ENCODE assay signal across 27 mouse cellular contexts in genomic region chr8:48542141-48542540, GRCm38 (mm10).
DNase-seq lines count a peak whose midpoint lies in the region; ATAC-seq and TF ChIP-seq lines count a peak whose summit lies in the region.
"Had no signal": no experiment of that assay in that cellular context is flagged by ENCODE, and none has a peak within 500 bp of the region (broad histone marks: within the 10 kb centered on the region; RNA-seq: fewer than 3 reads in every experiment).

No protein-coding gene starts in this region.

- DNase-seq in liver, adult 2 months (ENCODE audit: extremely low read depth, low read depth, low spot score), result peak; percentile 48
- DNase-seq in adrenal gland, postnatal 25 days, result peak; percentile 14
- DNase-seq in testis, postnatal 14 days (ENCODE audit: low spot score), result peak; percentile 40
- no peak for DNase-seq in right cerebral cortex, adult 18-20 months
- DNase-seq: cerebellum, adult 8-10 months; gastrocnemius, postnatal 10 days; heart, postnatal 10 days; kidney, adult 8-10 months; kidney, postnatal 4 days; liver; right cerebral cortex, postnatal 25 days; thymus, adult 2 months; thymus, postnatal 36 days had no signal

- H3K9me3 ChIP-seq in hindbrain, embryonic 13.5 days, result no peaks in the 10 kb centered on the region
- no peaks in the 10 kb centered on the region for H3K9me3 ChIP-seq in hindbrain, embryonic 12.5 days (replicated peaks)
- H3K9me3 ChIP-seq in liver, embryonic 12.5 days (replicated peaks), result no peaks in the 10 kb centered on the region
- H3K9me3 ChIP-seq: embryonic facial prominence, embryonic 13.5 days; heart, embryonic 13.5 days; lung, embryonic 15.5 days; neural tube, embryonic 12.5 days; stomach, embryonic 15.5 days had no signal

- H3K27me3 ChIP-seq in hindbrain, embryonic 13.5 days, result no peaks in the 10 kb centered on the region
- H3K27me3 ChIP-seq in hindbrain, embryonic 12.5 days, result no peaks in the 10 kb centered on the region
- no peaks in the 10 kb centered on the region for H3K27me3 ChIP-seq in liver, adult 2 months (ENCODE audit: control insufficient read depth, insufficient read depth, low read length)
- no peaks in the 10 kb centered on the region for H3K27me3 ChIP-seq in liver, embryonic 12.5 days (replicated peaks)
- H3K27me3 ChIP-seq: embryonic facial prominence, embryonic 13.5 days; heart, embryonic 13.5 days; lung, embryonic 15.5 days; neural tube, embryonic 12.5 days; stomach, embryonic 15.5 days had no signal

- H3K4me2 ChIP-seq in hindbrain, embryonic 13.5 days, result no peak overlapping the region
- no peak overlapping the region for H3K4me2 ChIP-seq in hindbrain, embryonic 12.5 days (replicated peaks)
- H3K4me2 ChIP-seq in liver, embryonic 12.5 days, result no peak overlapping the region
- H3K4me2 ChIP-seq: embryonic facial prominence, embryonic 13.5 days; heart, embryonic 13.5 days; lung, embryonic 15.5 days; neural tube, embryonic 12.5 days; stomach, embryonic 15.5 days had no signal

- no peak for TF ChIP-seq POLR2A in liver, adult 2 months (IDR thresholded peaks at IDR 0.05; ENCODE audit: extremely low read depth, insufficient read depth, low read length)

- no peak overlapping the region for H3K9ac ChIP-seq in hindbrain, embryonic 13.5 days
- no peak overlapping the region for H3K9ac ChIP-seq in hindbrain, embryonic 12.5 days
- no peak overlapping the region for H3K9ac ChIP-seq in liver, adult 2 months (ENCODE audit: low read depth, low read length)
- H3K9ac ChIP-seq in liver, embryonic 12.5 days, result no peak overlapping the region
- H3K9ac ChIP-seq: embryonic facial prominence, embryonic 13.5 days; heart, embryonic 13.5 days; lung, embryonic 15.5 days; neural tube, embryonic 12.5 days; stomach, embryonic 15.5 days had no signal

- H3K4me3 ChIP-seq in hindbrain, embryonic 13.5 days, result no peak overlapping the region
- no peak overlapping the region for H3K4me3 ChIP-seq in hindbrain, embryonic 12.5 days
- H3K4me3 ChIP-seq in liver, adult 2 months (ENCODE audit: insufficient read depth, low read depth, low read length), result no peak overlapping the region
- no peak overlapping the region for H3K4me3 ChIP-seq in liver, embryonic 12.5 days
- H3K4me3 ChIP-seq: embryonic facial prominence, embryonic 13.5 days; erythroblast, embryonic 14.5 days; heart, embryonic 13.5 days; lung, embryonic 15.5 days; midbrain, embryonic 10.5 days; neural tube, embryonic 12.5 days; stomach, embryonic 15.5 days had no signal

- 65% methylated on average over 17 of the region's 17 CpGs for WGBS in hindbrain, embryonic 13.5 days
- 75% methylated on average over 17 of the region's 17 CpGs for WGBS in hindbrain, embryonic 12.5 days
- WGBS in liver, adult 2 months, result 84% methylated on average over 17 of the region's 17 CpGs
- 86% methylated on average over 17 of the region's 17 CpGs for WGBS in liver, embryonic 12.5 days (ENCODE audit: insufficient replicate concordance)

- H3K36me3 ChIP-seq in hindbrain, embryonic 13.5 days, result no peaks in the 10 kb centered on the region
- H3K36me3 ChIP-seq in hindbrain, embryonic 12.5 days, result no peaks in the 10 kb centered on the region
- no peaks in the 10 kb centered on the region for H3K36me3 ChIP-seq in liver, adult 2 months (ENCODE audit: control insufficient read depth, insufficient read depth, low read length)
- no peaks in the 10 kb centered on the region for H3K36me3 ChIP-seq in liver, embryonic 12.5 days
- H3K36me3 ChIP-seq: heart, embryonic 13.5 days; lung, embryonic 15.5 days; neural tube, embryonic 12.5 days; stomach, embryonic 15.5 days had no signal

- peaks cover 24% of the 10 kb centered on the region for H3K4me1 ChIP-seq in hindbrain, embryonic 13.5 days (replicated peaks)
- peaks cover 10% of the 10 kb centered on the region; the same call in 1 of the 2 replicates for H3K4me1 ChIP-seq in hindbrain, embryonic 12.5 days
- H3K4me1 ChIP-seq in liver, adult 2 months (ENCODE audit: control insufficient read depth, insufficient read depth, low read length), result peaks cover 11% of the 10 kb centered on the region
- no peaks in the 10 kb centered on the region for H3K4me1 ChIP-seq in liver, embryonic 12.5 days
- H3K4me1 ChIP-seq: lung, embryonic 15.5 days; stomach, embryonic 15.5 days had no signal

- H3K27ac ChIP-seq in hindbrain, embryonic 13.5 days, result 0 out of 2 replicates have a peak overlapping the region, but pooled peaks have one; percentile 10
- no peak overlapping the region for H3K27ac ChIP-seq in hindbrain, embryonic 12.5 days
- no peak overlapping the region for H3K27ac ChIP-seq in liver, adult 2 months (replicated peaks; ENCODE audit: insufficient read depth, low read depth, low read length)
- H3K27ac ChIP-seq in liver, embryonic 12.5 days, result no peak overlapping the region
- H3K27ac ChIP-seq: embryonic facial prominence, embryonic 13.5 days; heart, embryonic 13.5 days; kidney, postnatal 0 days; lung, embryonic 15.5 days; midbrain, embryonic 10.5 days; neural tube, embryonic 12.5 days; stomach, embryonic 15.5 days had no signal

- no peak for ATAC-seq in hindbrain, embryonic 13.5 days (ENCODE audit: low FRiP score)
- ATAC-seq in hindbrain, embryonic 12.5 days (ENCODE audit: low FRiP score), result no peak
- ATAC-seq in liver, embryonic 12.5 days, result no peak
- ATAC-seq: CD4-positive, CD25-positive, alpha-beta regulatory T cell, adult 4 months; intestine, embryonic 16.5 days; midbrain, embryonic 16.5 days had no signal

- no peak for TF ChIP-seq CTCF in liver, adult 2 months (IDR thresholded peaks at IDR 0.05; ENCODE audit: low read depth, low read length)

- H3K79me2 ChIP-seq in liver, adult 2 months (ENCODE audit: control insufficient read depth, insufficient read depth, low read length), result no peaks in the 10 kb centered on the region
